9 mouse cellular contexts compared by ENCODE assay signal in genomic region chr19:5711218-5711617, GRCm38 (mm10). TPM values are rescaled to one million over a fixed set of nuclear protein-coding genes. Genes with fewer than 3 reads are reported as not detected.
DNase-seq lines count a peak whose midpoint lies in the region; ATAC-seq and TF ChIP-seq lines count a peak whose summit lies in the region.
"Had no signal": no experiment of that assay in that cellular context is flagged by ENCODE, and none has a peak within 500 bp of the region (broad histone marks: within the 10 kb centered on the region; RNA-seq: fewer than 3 reads in every experiment).

No protein-coding gene starts in this region.

- H3K27me3 ChIP-seq in forebrain, embryonic 14.5 days (replicated peaks; ENCODE audit: control insufficient read depth, insufficient read depth, low read length): no peaks in the 10 kb centered on the region
- 0 out of 2 replicates have a peak, but pooled peaks cover 5% of the 10 kb centered on the region for H3K27me3 ChIP-seq in forebrain, embryonic 12.5 days
- H3K27me3 ChIP-seq in kidney, postnatal 0 days (ENCODE audit: insufficient read depth, low read length): no peaks in the 10 kb centered on the region
- H3K27me3 ChIP-seq in lung, postnatal 0 days (replicated peaks; ENCODE audit: insufficient read depth, low read length): no peaks in the 10 kb centered on the region

- H3K36me3 ChIP-seq in forebrain, embryonic 14.5 days (ENCODE audit: control insufficient read depth, insufficient read depth, low read length): peaks cover 90% of the 10 kb centered on the region
- peaks cover 71% of the 10 kb centered on the region for H3K36me3 ChIP-seq in forebrain, embryonic 12.5 days (replicated peaks)
- peaks cover 14% of the 10 kb centered on the region; the same call in 1 of the 2 replicates for H3K36me3 ChIP-seq in kidney, postnatal 0 days (ENCODE audit: insufficient read depth, low read length)
- H3K36me3 ChIP-seq in lung, postnatal 0 days (ENCODE audit: insufficient read depth, low read length): peaks cover 16% of the 10 kb centered on the region; the same call in 1 of the 2 replicates

- peak; percentile 80 for DNase-seq in forebrain, embryonic 14.5 days (ENCODE audit: low spot score)
- peak; percentile 74 for DNase-seq in right cerebral cortex, adult 18-20 months
- no peak for DNase-seq in right cerebral cortex, postnatal 25 days
- DNase-seq in kidney, postnatal 0 days (ENCODE audit: low spot score): peak; percentile 88
- DNase-seq in lung, postnatal 0 days (ENCODE audit: low spot score): peak; percentile 89
- DNase-seq in thymus, postnatal 14 days: peak; percentile 76

- no peaks in the 10 kb centered on the region for H3K9me3 ChIP-seq in forebrain, embryonic 14.5 days (replicated peaks; ENCODE audit: control insufficient read depth, low read length)
- H3K9me3 ChIP-seq in forebrain, embryonic 12.5 days: no peaks in the 10 kb centered on the region
- no peaks in the 10 kb centered on the region for H3K9me3 ChIP-seq in kidney, postnatal 0 days (replicated peaks; ENCODE audit: low read length)
- no peaks in the 10 kb centered on the region for H3K9me3 ChIP-seq in lung, postnatal 0 days (ENCODE audit: low read length)

- no peak overlapping the region for H3K4me2 ChIP-seq in forebrain, embryonic 14.5 days (ENCODE audit: low read length)
- no peak overlapping the region for H3K4me2 ChIP-seq in forebrain, embryonic 12.5 days
- H3K4me2 ChIP-seq in kidney, postnatal 0 days (ENCODE audit: low read length): no peak overlapping the region
- H3K4me2 ChIP-seq in lung, postnatal 0 days (replicated peaks; ENCODE audit: low read depth, low read length): no peak overlapping the region

- no peak for ATAC-seq in forebrain, embryonic 14.5 days
- no peak for ATAC-seq in forebrain, embryonic 12.5 days (ENCODE audit: low FRiP score)
- no peak for ATAC-seq in kidney, postnatal 0 days (replicated peaks; ENCODE audit: low FRiP score, low read depth)
- peak; percentile 31 for ATAC-seq in lung, postnatal 0 days

- peak; percentile 80 for TF ChIP-seq CTCF in cortical plate, adult 2 months (IDR thresholded peaks at IDR 0.05; ENCODE audit: extremely low read depth, insufficient read depth, low read length)
- peak; percentile 87 for TF ChIP-seq CTCF in kidney, postnatal 0 days (IDR thresholded peaks at IDR 0.05; ENCODE audit: low read depth)
- TF ChIP-seq CTCF in lung, postnatal 0 days (IDR thresholded peaks at IDR 0.05): peak; percentile 89

- H3K4me3 ChIP-seq in forebrain, embryonic 14.5 days (ENCODE audit: low read depth, low read length): no peak overlapping the region
- H3K4me3 ChIP-seq in forebrain, embryonic 12.5 days (replicated peaks): no peak overlapping the region
- no peak overlapping the region for H3K4me3 ChIP-seq in cortical plate, adult 2 months (ENCODE audit: insufficient read depth, low read length)
- no peak overlapping the region for H3K4me3 ChIP-seq in kidney, postnatal 0 days (replicated peaks; ENCODE audit: low read depth, low read length)
- no peak overlapping the region for H3K4me3 ChIP-seq in lung, postnatal 0 days (ENCODE audit: low read depth, low read length)
- H3K4me3 ChIP-seq: myocyte had no signal

- no peak for TF ChIP-seq POLR2A in cortical plate, adult 2 months (IDR thresholded peaks at IDR 0.05; ENCODE audit: extremely low read depth, insufficient read depth, low read length)

- no peak overlapping the region for H3K27ac ChIP-seq in forebrain, embryonic 14.5 days (ENCODE audit: low read depth, low read length)
- H3K27ac ChIP-seq in forebrain, embryonic 12.5 days: no peak overlapping the region
- H3K27ac ChIP-seq in cortical plate, adult 2 months (ENCODE audit: insufficient read depth, low read length): no peak overlapping the region
- no peak overlapping the region for H3K27ac ChIP-seq in kidney, postnatal 0 days
- no peak overlapping the region for H3K27ac ChIP-seq in lung, postnatal 0 days (ENCODE audit: low read length)

- WGBS in forebrain, embryonic 14.5 days: 9% methylated on average over 3 of the region's 3 CpGs
- WGBS in forebrain, embryonic 12.5 days: 1% methylated on average over 3 of the region's 3 CpGs
- WGBS in kidney, postnatal 0 days: 16% methylated on average over 3 of the region's 3 CpGs
- WGBS in lung, postnatal 0 days: 22% methylated on average over 3 of the region's 3 CpGs

- H3K9ac ChIP-seq in forebrain, embryonic 14.5 days (ENCODE audit: low read length): no peak overlapping the region
- no peak overlapping the region for H3K9ac ChIP-seq in forebrain, embryonic 12.5 days
- no peak overlapping the region for H3K9ac ChIP-seq in kidney, postnatal 0 days (ENCODE audit: low read depth, low read length)
- no peak overlapping the region for H3K9ac ChIP-seq in lung, postnatal 0 days (replicated peaks; ENCODE audit: low read depth)

- 0 out of 2 replicates have a peak, but pooled peaks cover under 1% of the 10 kb centered on the region for H3K4me1 ChIP-seq in forebrain, embryonic 14.5 days (ENCODE audit: control insufficient read depth, insufficient read depth, low read length)
- peaks cover 12% of the 10 kb centered on the region for H3K4me1 ChIP-seq in forebrain, embryonic 12.5 days
- peaks cover 5% of the 10 kb centered on the region; the same call in 1 of the 2 replicates for H3K4me1 ChIP-seq in cortical plate, adult 2 months (ENCODE audit: control insufficient read depth, insufficient read depth, low read length)
- peaks cover 3% of the 10 kb centered on the region; the same call in 1 of the 2 replicates for H3K4me1 ChIP-seq in kidney, postnatal 0 days (replicated peaks; ENCODE audit: insufficient read depth, low read length)
- H3K4me1 ChIP-seq in lung, postnatal 0 days (ENCODE audit: insufficient read depth, low read depth, low read length): peaks cover 8% of the 10 kb centered on the region

- no peak for TF ChIP-seq EP300 in lung, postnatal 0 days (IDR thresholded peaks at IDR 0.05)

RNA-seq across cellular contexts. Expression of gene Kcnk7, which starts 7.1 kb away (rescaled TPM):
- 0.17 TPM in 1 of 2 replicates, not detected in the other for polyA plus RNA-seq in forebrain, embryonic 14.5 days (2014; fragmentation: Nextera tagmentation; extraction: Ambion mirVana)
- 0.29 TPM in 1 of 2 replicates, not detected in the other for polyA plus RNA-seq in forebrain, embryonic 12.5 days (2016; fragmentation: Nextera tagmentation; extraction: Ambion mirVana)
- polyA plus RNA-seq in cortical plate, adult 2 months (2012; rRNA removed): 0.09 and 0.23 TPM in 2 replicates
- polyA plus RNA-seq in kidney, postnatal 0 days (2015; fragmentation: Nextera tagmentation; extraction: Ambion mirVana): 0.32 and 0.33 TPM in 2 replicates
- 0.87 and 1.3 TPM in 2 replicates for polyA plus RNA-seq in lung, postnatal 0 days (2015; fragmentation: Nextera tagmentation; extraction: Ambion mirVana)

RNA-seq across cellular contexts. Expression of gene Ehbp1l1, which starts 14.9 kb away (rescaled TPM):
- 7.0 and 10.1 TPM in 2 replicates for polyA plus RNA-seq in forebrain, embryonic 14.5 days (2014; fragmentation: Nextera tagmentation; extraction: Ambion mirVana)
- polyA plus RNA-seq in forebrain, embryonic 12.5 days (2016; fragmentation: Nextera tagmentation; extraction: Ambion mirVana): 6.1 and 6.7 TPM in 2 replicates
- polyA plus RNA-seq in cortical plate, adult 2 months (2012; rRNA removed): 16.5 and 17.0 TPM in 2 replicates
- polyA plus RNA-seq in kidney, postnatal 0 days (2015; fragmentation: Nextera tagmentation; extraction: Ambion mirVana): 14.3 and 15.0 TPM in 2 replicates
- polyA plus RNA-seq in lung, postnatal 0 days (2015; fragmentation: Nextera tagmentation; extraction: Ambion mirVana): 19.3 and 21.6 TPM in 2 replicates

RNA-seq across cellular contexts. Expression of gene Fam89b, which starts 18.2 kb away (rescaled TPM):
- polyA plus RNA-seq in forebrain, embryonic 14.5 days (2014; fragmentation: Nextera tagmentation; extraction: Ambion mirVana): 204 and 233 TPM in 2 replicates
- polyA plus RNA-seq in forebrain, embryonic 12.5 days (2016; fragmentation: Nextera tagmentation; extraction: Ambion mirVana): 170 and 172 TPM in 2 replicates
- polyA plus RNA-seq in cortical plate, adult 2 months (2012; rRNA removed): 46.7 and 58.6 TPM in 2 replicates
- polyA plus RNA-seq in kidney, postnatal 0 days (2015; fragmentation: Nextera tagmentation; extraction: Ambion mirVana): 91.0 and 92.7 TPM in 2 replicates
- 120 and 126 TPM in 2 replicates for polyA plus RNA-seq in lung, postnatal 0 days (2015; fragmentation: Nextera tagmentation; extraction: Ambion mirVana)

RNA-seq across cellular contexts. Expression of gene Pcnx3, which starts 22.5 kb away (rescaled TPM):
- polyA plus RNA-seq in forebrain, embryonic 14.5 days (2014; fragmentation: Nextera tagmentation; extraction: Ambion mirVana): 20.9 and 24.6 TPM in 2 replicates
- polyA plus RNA-seq in forebrain, embryonic 12.5 days (2016; fragmentation: Nextera tagmentation; extraction: Ambion mirVana): 32.4 and 35.1 TPM in 2 replicates
- polyA plus RNA-seq in cortical plate, adult 2 months (2012; rRNA removed): 59.9 and 60.8 TPM in 2 replicates
- 14.8 and 15.0 TPM in 2 replicates for polyA plus RNA-seq in kidney, postnatal 0 days (2015; fragmentation: Nextera tagmentation; extraction: Ambion mirVana)
- 11.3 and 12.9 TPM in 2 replicates for polyA plus RNA-seq in lung, postnatal 0 days (2015; fragmentation: Nextera tagmentation; extraction: Ambion mirVana)

RNA-seq across cellular contexts. Expression of gene Map3k11, which starts 22.7 kb away (rescaled TPM):
- polyA plus RNA-seq in forebrain, embryonic 14.5 days (2014; fragmentation: Nextera tagmentation; extraction: Ambion mirVana): 9.2 and 11.8 TPM in 2 replicates
- polyA plus RNA-seq in forebrain, embryonic 12.5 days (2016; fragmentation: Nextera tagmentation; extraction: Ambion mirVana): 19.2 and 22.2 TPM in 2 replicates
- 21.1 and 23.1 TPM in 2 replicates for polyA plus RNA-seq in cortical plate, adult 2 months (2012; rRNA removed)
- polyA plus RNA-seq in kidney, postnatal 0 days (2015; fragmentation: Nextera tagmentation; extraction: Ambion mirVana): 35.4 and 39.8 TPM in 2 replicates
- polyA plus RNA-seq in lung, postnatal 0 days (2015; fragmentation: Nextera tagmentation; extraction: Ambion mirVana): 36.8 and 36.9 TPM in 2 replicates
